Mouse (Mus musculus) lung, postnatal 10 days (tissue): ENCODE results near the gene Gm4307.
"Not testable (repeated sequence)": the region's sequence is repeated elsewhere in the genome, so short reads cannot be mapped to it uniquely, and the experiment has no call there.

ENCODE experiments used
- DNase-seq: peaks from one replicate; pipeline ENCODE4 v3.0.0; 2021

Gene Gm4307

GRCm38 (mm10) chr10:100361038-100361437 is at the start of gene Gm4307:
Gene Gm4307, plus strand, starts transcription at chr10:100361338.
- DNase-seq = not testable (repeated sequence)

GRCm38 (mm10) chr10:100335376-100335775 is 25.8 kb upstream of the Gm4307 start, which contains the start of gene Gm4301:
Gene Gm4301, plus strand, starts transcription at chr10:100335676.
- not testable (repeated sequence) for DNase-seq

- DNase-seq = not testable (repeated sequence)
Measured at GRCm38 (mm10) chr10:100340536-100340935, 20.6 kb upstream of the Gm4307 start, which contains the start of gene Gm4302. Gene Gm4302, plus strand, starts transcription at chr10:100340836.

GRCm38 (mm10) chr10:100345672-100346071 is 15.5 kb upstream of the Gm4307 start, which contains the start of gene Gm4303:
Gene Gm4303, plus strand, starts transcription at chr10:100345972.
- not testable (repeated sequence) for DNase-seq

- not testable (repeated sequence) for DNase-seq
Measured at GRCm38 (mm10) chr10:100350793-100351192, 10.3 kb upstream of the Gm4307 start, which contains the start of gene Gm4305. Gene Gm4305, plus strand, starts transcription at chr10:100351093.

- peak; percentile 7 for DNase-seq
Measured at GRCm38 (mm10) chr10:100356841-100357240, 4.3 kb upstream of the Gm4307 start.

- DNase-seq = not testable (repeated sequence)
Measured at GRCm38 (mm10) chr10:100382460-100382859, 21.3 kb downstream of the Gm4307 start, which contains the start of gene Gm4312. Gene Gm4312, minus strand, starts transcription at chr10:100382560.

GRCm38 (mm10) chr10:100402301-100402700 is 41.2 kb downstream of the Gm4307 start:
- DNase-seq = not testable (repeated sequence)
